Mouse (Mus musculus): ENCODE data around the gene Efemp2. TPM values are rescaled to one million over a fixed set of nuclear protein-coding genes. Genes with fewer than 3 reads are reported as not detected.
"Not testable (repeated sequence)": the region's sequence is repeated elsewhere in the genome, so short reads cannot be mapped to it uniquely, and the experiment has no call there.

The Efemp2 gene
- polyA plus RNA-seq, 1 experiment from 2014 or later, result 44.2 TPM

DNA sequence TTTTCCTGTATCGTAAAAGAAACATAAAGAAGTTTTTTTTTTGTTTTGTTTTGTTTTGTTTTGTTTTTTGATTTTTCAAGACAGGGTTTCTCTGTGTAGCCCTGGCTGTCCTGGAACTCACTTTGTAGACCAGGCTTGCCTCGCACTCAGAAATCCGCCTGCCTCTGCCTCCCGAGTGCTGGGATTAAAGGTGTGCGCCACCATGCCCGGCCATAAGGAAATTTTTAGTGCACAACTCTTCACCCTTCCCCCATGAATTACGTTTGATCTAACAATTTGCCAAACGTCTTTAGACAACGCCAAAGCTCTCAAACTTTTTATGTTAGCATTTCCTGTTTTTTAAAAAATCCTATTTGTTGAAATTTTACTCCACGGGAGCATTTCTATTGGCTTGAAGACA lies 16.0 kb downstream of the Efemp2 start:
- Histone ChIP-seq H3K36me3 (ENCODE audit: control insufficient read depth, insufficient read depth, low read length) (peaks cover 28% of the 10 kb centered on the region), H3K4me1 (ENCODE audit: control insufficient read depth, insufficient read depth, low read depth, low read length) (peaks cover 31% of the 10 kb centered on the region), H3K4me3 (ENCODE audit: low read length) (peak overlapping the region; percentile 99), H3K27ac (ENCODE audit: low read depth, low read length) (peak overlapping the region; percentile 99), H3K4me2 (ENCODE audit: low read length) (peak overlapping the region; percentile 51)
- not testable (repeated sequence) for ATAC-seq; H3K9me3 ChIP-seq (ENCODE audit: control insufficient read depth, low read length); H3K9ac ChIP-seq (ENCODE audit: low read depth, low read length); H3K27me3 ChIP-seq (replicated peaks; ENCODE audit: control insufficient read depth, insufficient read depth, low read length)
- WGBS, result 49% methylated on average over 10 of the region's 10 CpGs

- H3K4me1 ChIP-seq (ENCODE audit: control insufficient read depth, insufficient read depth, low read depth, low read length), result peaks cover 31% of the 10 kb centered on the region
- H3K27me3 ChIP-seq (replicated peaks; ENCODE audit: control insufficient read depth, insufficient read depth, low read length), result no peaks in the 10 kb centered on the region
- H3K36me3 ChIP-seq (ENCODE audit: control insufficient read depth, insufficient read depth, low read length), result peaks cover 27% of the 10 kb centered on the region
- peak within 1 kb of the TSS; percentile 92 for H3K4me2 ChIP-seq (ENCODE audit: low read length)
- peak within 1 kb of the TSS; percentile 99 for H3K27ac ChIP-seq (ENCODE audit: low read depth, low read length)
- H3K9ac ChIP-seq (ENCODE audit: low read depth, low read length), result peak within 1 kb of the TSS; percentile 96
- no peaks in the 10 kb centered on the region for H3K9me3 ChIP-seq (ENCODE audit: control insufficient read depth, low read length)
- H3K4me3 ChIP-seq (ENCODE audit: low read length), result peak within 1 kb of the TSS; percentile 99
- ATAC-seq, result peak; percentile 78
- under 1% methylated on average over 62 of the region's 62 CpGs for WGBS
These were observed 16.7 kb downstream of the Efemp2 start, which contains the start of gene Cfl1 for GRCm38 (mm10) chr19:5490313-5490897. Gene Cfl1 (plus strand): TSS chr19:5490455.

DNA sequence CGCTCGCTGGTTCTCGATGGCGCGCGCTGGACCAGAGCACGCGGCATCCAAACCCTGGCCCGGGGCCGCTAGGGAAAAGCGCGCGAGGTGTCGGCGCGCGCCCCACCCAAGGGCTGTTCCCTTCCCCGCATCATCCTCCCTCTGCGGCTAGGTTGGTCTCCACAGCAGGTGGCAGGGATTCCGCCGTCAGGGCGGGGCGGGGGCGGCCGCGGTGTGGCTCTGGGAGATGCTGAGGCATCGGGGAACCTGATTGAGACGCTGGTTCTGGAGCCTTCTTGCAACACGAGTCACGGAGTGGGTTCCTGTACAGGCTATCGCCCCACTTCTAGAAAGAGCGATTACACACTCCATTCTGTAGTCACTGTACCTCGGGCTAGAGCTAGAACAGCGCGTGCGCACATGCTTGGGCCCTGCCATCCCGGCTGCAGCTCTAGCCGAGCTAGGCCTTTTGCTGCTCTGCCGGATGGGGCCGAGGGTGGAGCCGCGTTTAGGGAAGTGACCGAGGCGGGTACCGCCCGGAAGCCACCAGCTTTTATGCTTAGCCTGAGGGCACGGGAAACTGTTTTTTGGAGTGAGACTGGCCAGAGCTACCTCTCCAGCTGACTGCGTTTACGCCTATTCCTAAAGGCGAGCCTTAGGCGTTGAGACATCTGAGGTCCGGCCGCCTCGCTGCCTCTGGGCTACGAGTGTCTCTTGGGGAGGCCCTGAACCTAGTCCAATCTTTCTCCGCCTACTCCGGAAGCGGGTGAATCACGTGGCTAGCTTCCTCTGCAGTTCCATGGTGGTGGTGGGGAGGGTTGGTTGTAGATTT lies 17.3 kb downstream of the Efemp2 start:
- peak overlapping the region; percentile 96 for H3K9ac ChIP-seq (ENCODE audit: low read depth, low read length)
- H3K27ac ChIP-seq (ENCODE audit: low read depth, low read length), result peak overlapping the region; percentile 99
- peak; percentile 39 for ATAC-seq
- H3K4me3 ChIP-seq (ENCODE audit: low read length), result peak overlapping the region; percentile 99
- WGBS, result under 1% methylated on average over 57 of the region's 59 CpGs
- no peaks in the 10 kb centered on the region for H3K27me3 ChIP-seq (replicated peaks; ENCODE audit: control insufficient read depth, insufficient read depth, low read length)
- peak overlapping the region; percentile 92 for H3K4me2 ChIP-seq (ENCODE audit: low read length)
- peaks cover 27% of the 10 kb centered on the region for H3K36me3 ChIP-seq (ENCODE audit: control insufficient read depth, insufficient read depth, low read length)
- H3K9me3 ChIP-seq (ENCODE audit: control insufficient read depth, low read length), result no peaks in the 10 kb centered on the region
- peaks cover 31% of the 10 kb centered on the region for H3K4me1 ChIP-seq (ENCODE audit: control insufficient read depth, insufficient read depth, low read depth, low read length)

DNA sequence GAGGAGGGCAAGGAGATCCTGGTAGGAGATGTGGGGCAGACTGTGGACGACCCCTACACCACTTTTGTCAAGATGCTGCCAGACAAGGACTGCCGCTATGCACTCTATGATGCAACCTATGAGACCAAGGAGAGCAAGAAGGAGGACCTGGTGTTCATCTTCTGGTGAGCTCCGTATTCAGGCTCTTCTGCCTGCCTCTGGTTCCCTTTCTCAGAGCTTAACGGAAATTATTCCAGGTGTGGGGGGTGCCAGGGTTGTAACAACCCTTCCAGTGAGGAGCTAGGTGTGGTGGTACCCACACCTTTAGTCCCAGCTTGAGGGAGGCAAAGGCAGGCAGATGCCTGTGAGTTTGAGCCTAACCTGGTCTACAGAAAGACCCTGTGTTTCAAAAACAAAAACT lies 18.9 kb downstream of the Efemp2 start:
- Histone ChIP-seq H3K4me1 (ENCODE audit: control insufficient read depth, insufficient read depth, low read depth, low read length) (peaks cover 22% of the 10 kb centered on the region), H3K4me2 (ENCODE audit: low read length) (no peak overlapping the region; the same call in 1 of the 2 replicates), H3K27me3 (replicated peaks; ENCODE audit: control insufficient read depth, insufficient read depth, low read length) (no peaks in the 10 kb centered on the region), H3K27ac (ENCODE audit: low read depth, low read length) (no peak overlapping the region), H3K36me3 (ENCODE audit: control insufficient read depth, insufficient read depth, low read length) (peaks cover 27% of the 10 kb centered on the region), H3K4me3 (ENCODE audit: low read length) (no peak overlapping the region), H3K9me3 (ENCODE audit: control insufficient read depth, low read length) (no peaks in the 10 kb centered on the region), H3K9ac (ENCODE audit: low read depth, low read length) (no peak overlapping the region)
- whole genome bisulfite sequencing, result 90% methylated on average over 4 of the region's 4 CpGs
- ATAC-seq, result no peak

DNA sequence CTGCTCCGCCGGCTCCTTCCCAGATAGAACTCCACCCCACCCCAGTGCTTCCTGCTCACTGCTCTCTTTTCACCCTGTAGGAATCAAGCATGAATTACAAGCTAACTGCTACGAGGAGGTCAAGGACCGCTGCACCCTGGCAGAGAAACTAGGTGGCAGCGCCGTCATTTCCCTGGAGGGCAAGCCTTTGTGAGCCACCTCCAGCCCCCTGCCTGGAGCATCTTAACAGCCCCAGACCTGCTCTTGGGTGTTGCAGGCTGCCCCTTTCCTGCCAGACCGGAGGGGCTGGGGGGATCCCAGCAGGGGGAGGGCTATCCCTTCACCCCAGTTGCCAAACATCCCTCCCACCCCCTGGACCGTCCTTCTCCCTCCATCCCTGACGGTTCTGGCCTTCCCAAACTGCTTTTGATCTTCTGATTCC lies 19.6 kb downstream of the Efemp2 start:
- not testable (repeated sequence) for H3K9ac ChIP-seq (ENCODE audit: low read depth, low read length); H3K4me2 ChIP-seq (ENCODE audit: low read length); H3K27me3 ChIP-seq (replicated peaks; ENCODE audit: control insufficient read depth, insufficient read depth, low read length); H3K4me3 ChIP-seq (ENCODE audit: low read length); H3K9me3 ChIP-seq (ENCODE audit: control insufficient read depth, low read length); H3K27ac ChIP-seq (ENCODE audit: low read depth, low read length); ATAC-seq
- WGBS, result 53% methylated on average over 9 of the region's 9 CpGs
- H3K4me1 ChIP-seq (ENCODE audit: control insufficient read depth, insufficient read depth, low read depth, low read length), result peaks cover 21% of the 10 kb centered on the region
- H3K36me3 ChIP-seq (ENCODE audit: control insufficient read depth, insufficient read depth, low read length), result peaks cover 31% of the 10 kb centered on the region

- no peak overlapping the region for H3K4me2 ChIP-seq (ENCODE audit: low read length)
- H3K36me3 ChIP-seq (ENCODE audit: control insufficient read depth, insufficient read depth, low read length), result peaks cover 31% of the 10 kb centered on the region
- ATAC-seq, result no peak
- no peak overlapping the region for H3K9ac ChIP-seq (ENCODE audit: low read depth, low read length)
- H3K4me3 ChIP-seq (ENCODE audit: low read length), result no peak overlapping the region
- no peaks in the 10 kb centered on the region for H3K9me3 ChIP-seq (ENCODE audit: control insufficient read depth, low read length)
- peaks cover 19% of the 10 kb centered on the region for H3K4me1 ChIP-seq (ENCODE audit: control insufficient read depth, insufficient read depth, low read depth, low read length)
- WGBS, result 87% methylated on average over 3 of the region's 3 CpGs
- no peaks in the 10 kb centered on the region for H3K27me3 ChIP-seq (replicated peaks; ENCODE audit: control insufficient read depth, insufficient read depth, low read length)
- no peak overlapping the region for H3K27ac ChIP-seq (ENCODE audit: low read depth, low read length)
These were observed 20.6 kb downstream of the Efemp2 start for GRCm38 (mm10) chr19:5494314-5494713.

DNA sequence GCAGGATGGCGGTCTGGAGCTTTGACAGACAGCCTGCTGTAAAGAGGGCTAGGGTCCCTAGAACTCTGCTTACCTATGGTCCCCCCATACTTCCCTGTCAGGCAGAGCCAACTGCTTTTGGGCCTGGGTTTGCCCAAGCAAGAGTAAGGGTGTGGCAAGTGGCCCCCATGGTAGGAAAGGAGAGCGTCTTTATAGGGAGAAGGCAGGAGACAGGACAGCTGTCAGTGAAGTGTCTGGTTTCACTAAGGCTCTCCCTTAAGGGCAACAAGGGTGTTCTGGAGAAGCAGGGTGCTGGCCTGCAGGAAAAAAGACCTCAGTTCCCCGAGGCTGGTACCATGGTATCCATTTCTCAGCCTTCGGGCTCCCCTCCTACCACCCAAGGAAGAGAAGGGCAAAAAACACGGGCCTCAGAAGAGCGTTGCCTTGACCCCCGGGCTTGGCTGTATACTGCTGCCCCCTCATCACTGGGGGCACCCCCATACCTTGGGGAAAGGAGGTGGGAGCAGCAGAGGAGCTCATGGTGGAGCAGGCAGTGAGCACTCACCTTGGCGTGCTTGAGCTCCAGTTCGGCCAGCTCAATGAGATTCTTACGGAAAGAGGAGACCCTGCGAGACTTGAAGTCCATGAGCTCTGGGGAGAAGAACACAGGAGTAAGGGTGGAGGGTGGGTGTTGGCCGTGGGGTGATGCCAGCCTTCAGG lies 21.7 kb downstream of the Efemp2 start:
- peaks cover 31% of the 10 kb centered on the region for H3K36me3 ChIP-seq (ENCODE audit: control insufficient read depth, insufficient read depth, low read length)
- WGBS, result 85% methylated on average over 12 of the region's 12 CpGs

DNA sequence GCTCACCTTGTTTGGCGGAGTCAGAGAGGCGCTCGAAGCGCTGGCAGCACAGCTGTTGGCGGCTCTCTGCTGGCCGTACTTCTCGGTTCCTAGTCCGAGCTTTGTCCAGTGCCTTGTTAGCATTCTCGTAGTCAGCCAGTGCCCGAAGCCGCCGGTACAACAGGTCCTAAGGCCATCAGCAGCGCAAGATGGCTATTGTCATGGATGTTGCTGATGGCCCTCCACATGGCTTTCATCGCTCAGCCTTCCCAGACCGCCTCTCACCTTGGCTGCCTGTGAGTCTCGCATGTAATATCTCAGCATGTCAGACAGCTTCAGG lies 22.3 kb downstream of the Efemp2 start:
- Histone ChIP-seq H3K9me3 (ENCODE audit: control insufficient read depth, low read length) (no peaks in the 10 kb centered on the region), H3K27ac (ENCODE audit: low read depth, low read length) (no peak overlapping the region), H3K27me3 (replicated peaks; ENCODE audit: control insufficient read depth, insufficient read depth, low read length) (no peaks in the 10 kb centered on the region), H3K9ac (ENCODE audit: low read depth, low read length) (no peak overlapping the region), H3K36me3 (ENCODE audit: control insufficient read depth, insufficient read depth, low read length) (peaks cover 31% of the 10 kb centered on the region), H3K4me2 (ENCODE audit: low read length) (no peak overlapping the region), H3K4me3 (ENCODE audit: low read length) (no peak overlapping the region), H3K4me1 (ENCODE audit: control insufficient read depth, insufficient read depth, low read depth, low read length) (peaks cover 16% of the 10 kb centered on the region)
- no peak for ATAC-seq
- 88% methylated on average over 16 of the region's 16 CpGs for WGBS

More for the DNA sequence above, 21.7 kb downstream of the Efemp2 start:
- Histone ChIP-seq H3K9me3 (ENCODE audit: control insufficient read depth, low read length) (no peaks in the 10 kb centered on the region), H3K4me1 (ENCODE audit: control insufficient read depth, insufficient read depth, low read depth, low read length) (peaks cover 16% of the 10 kb centered on the region), H3K4me3 (ENCODE audit: low read length) (no peak overlapping the region), H3K9ac (ENCODE audit: low read depth, low read length) (no peak overlapping the region), H3K27me3 (replicated peaks; ENCODE audit: control insufficient read depth, insufficient read depth, low read length) (no peaks in the 10 kb centered on the region), H3K4me2 (ENCODE audit: low read length) (no peak overlapping the region), H3K27ac (ENCODE audit: low read depth, low read length) (no peak overlapping the region)
- no peak for ATAC-seq

- H3K9me3 ChIP-seq (ENCODE audit: control insufficient read depth, low read length), result no peaks in the 10 kb centered on the region
- WGBS, result 93% methylated on average over 2 of the region's 2 CpGs
- no peak overlapping the region for H3K9ac ChIP-seq (ENCODE audit: low read depth, low read length)
- H3K36me3 ChIP-seq (ENCODE audit: control insufficient read depth, insufficient read depth, low read length), result peaks cover 15% of the 10 kb centered on the region
- no peaks in the 10 kb centered on the region for H3K4me1 ChIP-seq (ENCODE audit: control insufficient read depth, insufficient read depth, low read depth, low read length)
- H3K27ac ChIP-seq (ENCODE audit: low read depth, low read length), result no peak overlapping the region
- no peak overlapping the region for H3K4me3 ChIP-seq (ENCODE audit: low read length)
- H3K4me2 ChIP-seq (ENCODE audit: low read length), result no peak overlapping the region
- no peaks in the 10 kb centered on the region for H3K27me3 ChIP-seq (replicated peaks; ENCODE audit: control insufficient read depth, insufficient read depth, low read length)
- ATAC-seq, result no peak
These were observed 26.6 kb downstream of the Efemp2 start for GRCm38 (mm10) chr19:5500330-5500875.

Data from hindbrain, embryonic 16.5 days (tissue).